Mouse (Mus musculus) midbrain, embryonic 16.5 days (tissue): ENCODE data around the gene Klra1. TPM values are rescaled to one million over a fixed set of nuclear protein-coding genes. Genes with fewer than 3 reads are reported as not detected.

Experiments
- polyA plus RNA-seq: library from polyadenylated mRNA; unstranded; fragments of >200 nt; fragmentation: Nextera tagmentation; extraction: Ambion mirVana; gene quantifications from 2 replicates; pipeline ENCODE4 v1.2.1, GENCODE M21; 2015

Gene Klra1
- polyA plus RNA-seq, 1 experiment from 2014 or later = not detected

Other genes with a start within 250 kb of the Klra1 start
- gene Klra9, start 193.8 kb downstream of the Klra1 start, polyA plus RNA-seq = not detected in 2 replicates
- not detected in 2 replicates for gene Klra7, start 153.6 kb downstream of the Klra1 start, polyA plus RNA-seq
- gene Klra10, start 104.9 kb downstream of the Klra1 start, polyA plus RNA-seq = not detected in 2 replicates
- not detected in 2 replicates for gene Klra3, start 49.3 kb downstream of the Klra1 start, polyA plus RNA-seq